In genomic region chrX:37126671-37127358, GRCm38 (mm10) we compare ENCODE assay signal across 1 mouse cellular context.
TF ChIP-seq lines count a peak whose summit lies in the region.

Gene Nkap (plus strand): TSS chrX:37126795.

TF ChIP-seq in MEL, 35 proteins besides CTCF, POLR2A, EP300 and RAD21 (continued from another document):
- no peak for TF ChIP-seq TAL1 (IDR thresholded peaks at IDR 0.05; ENCODE audit: low read length)
- peak; percentile 56 for TF ChIP-seq ZNF384 (IDR thresholded peaks at IDR 0.05; ENCODE audit: low read depth, low read length)
- TF ChIP-seq MYB (IDR thresholded peaks at IDR 0.05; ENCODE audit: low read depth, low read length): no peak
